Mouse (Mus musculus): Measurements from ENCODE around the gene Map2k3. TPM values are rescaled to one million over a fixed set of nuclear protein-coding genes. Genes with fewer than 3 reads are reported as not detected.

Map2k3 gene
- polyA plus RNA-seq, 1 experiment from 2014 or later: 31.5 TPM

DNA sequence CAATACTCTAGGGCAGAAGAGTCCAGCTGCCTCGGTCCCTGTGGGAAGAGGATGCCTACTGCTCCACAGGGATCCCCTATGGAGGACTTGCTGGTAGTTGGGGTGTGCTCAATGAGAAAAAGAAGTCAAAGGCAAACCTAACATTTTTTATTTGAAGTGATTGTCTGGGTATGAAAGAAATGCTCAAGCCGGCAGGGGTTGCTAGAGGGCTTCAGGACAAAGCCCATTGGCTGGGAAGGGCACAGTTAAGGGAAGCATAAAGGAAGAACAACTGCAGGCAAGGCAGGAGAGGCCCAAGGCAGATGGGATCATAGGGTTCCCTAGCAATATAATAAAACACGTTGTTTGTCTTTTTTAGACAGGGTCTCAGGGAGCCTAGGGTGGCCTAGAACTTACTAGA, 23.8 kb upstream of the Map2k3 start:
- Histone ChIP-seq H3K27ac (replicated peaks) (no peak overlapping the region), H3K4me2 (no peak overlapping the region), H3K4me1 (replicated peaks) (peaks cover 21% of the 10 kb centered on the region), H3K36me3 (peaks cover 21% of the 10 kb centered on the region), H3K4me3 (no peak overlapping the region), H3K27me3 (no peaks in the 10 kb centered on the region), H3K9me3 (no peaks in the 10 kb centered on the region), H3K9ac (no peak overlapping the region)
- 66% methylated on average over 3 of the region's 3 CpGs for WGBS
- no peak for ATAC-seq (ENCODE audit: low FRiP score, low read depth)

DNA sequence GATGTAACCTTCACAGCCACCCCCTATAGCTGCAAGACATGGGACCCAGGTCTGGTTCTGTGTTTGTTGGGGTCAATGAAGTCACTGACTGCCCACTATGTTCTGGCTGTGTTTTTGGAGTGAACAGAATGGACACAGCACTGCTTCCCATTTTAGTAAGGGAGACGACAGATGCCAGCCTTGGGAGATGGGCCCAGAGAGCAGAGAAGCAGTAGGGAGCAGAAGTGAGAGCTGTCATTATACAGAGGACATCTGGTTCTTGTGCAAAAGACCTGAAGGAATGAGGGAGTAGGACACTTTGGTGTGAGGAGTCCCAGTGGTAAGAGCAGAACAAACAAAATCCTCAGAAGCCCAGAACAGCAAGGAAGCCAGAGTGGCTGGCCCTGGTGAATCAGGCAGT, 22.2 kb upstream of the Map2k3 start:
- Histone ChIP-seq H3K9ac (no peak overlapping the region), H3K4me3 (no peak overlapping the region), H3K4me2 (no peak overlapping the region), H3K27ac (replicated peaks) (no peak overlapping the region), H3K36me3 (peaks cover 12% of the 10 kb centered on the region), H3K27me3 (no peaks in the 10 kb centered on the region), H3K9me3 (no peaks in the 10 kb centered on the region), H3K4me1 (replicated peaks) (peaks cover 28% of the 10 kb centered on the region)
- no peak for ATAC-seq (ENCODE audit: low FRiP score, low read depth)
- 75% methylated on average over 1 of the region's 1 CpGs for WGBS

DNA sequence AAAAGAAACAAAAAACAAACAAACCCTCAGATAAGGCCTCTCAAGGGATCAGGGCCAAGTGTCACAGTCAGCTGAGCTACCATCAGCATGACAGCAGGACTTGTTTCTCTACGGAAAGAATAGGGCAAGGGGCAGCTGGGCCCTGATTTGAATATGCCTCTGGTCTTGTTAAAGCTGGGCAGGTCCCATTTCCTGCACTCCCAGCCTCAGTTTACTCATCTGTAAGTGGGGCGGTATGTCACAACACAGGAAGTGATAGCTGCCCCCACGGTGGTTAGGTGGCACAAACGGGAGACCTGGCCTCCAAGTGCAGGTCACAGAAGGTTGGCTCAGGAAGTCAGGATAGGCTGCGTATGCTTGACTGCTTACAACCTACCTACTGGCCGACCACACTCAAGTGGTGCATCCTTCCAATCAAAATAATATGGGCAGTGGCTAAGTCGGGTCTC, 19.3 kb upstream of the Map2k3 start:
- Histone ChIP-seq H3K9ac (peak overlapping the region; percentile 92), H3K4me2 (peak overlapping the region; percentile 92), H3K4me1 (replicated peaks) (peaks cover 36% of the 10 kb centered on the region), H3K36me3 (no peaks in the 10 kb centered on the region), H3K9me3 (no peaks in the 10 kb centered on the region), H3K27ac (replicated peaks) (no peak overlapping the region), H3K4me3 (peak overlapping the region; percentile 91), H3K27me3 (no peaks in the 10 kb centered on the region)
- 32% methylated on average over 7 of the region's 7 CpGs for WGBS
- no peak for ATAC-seq (ENCODE audit: low FRiP score, low read depth)

DNA sequence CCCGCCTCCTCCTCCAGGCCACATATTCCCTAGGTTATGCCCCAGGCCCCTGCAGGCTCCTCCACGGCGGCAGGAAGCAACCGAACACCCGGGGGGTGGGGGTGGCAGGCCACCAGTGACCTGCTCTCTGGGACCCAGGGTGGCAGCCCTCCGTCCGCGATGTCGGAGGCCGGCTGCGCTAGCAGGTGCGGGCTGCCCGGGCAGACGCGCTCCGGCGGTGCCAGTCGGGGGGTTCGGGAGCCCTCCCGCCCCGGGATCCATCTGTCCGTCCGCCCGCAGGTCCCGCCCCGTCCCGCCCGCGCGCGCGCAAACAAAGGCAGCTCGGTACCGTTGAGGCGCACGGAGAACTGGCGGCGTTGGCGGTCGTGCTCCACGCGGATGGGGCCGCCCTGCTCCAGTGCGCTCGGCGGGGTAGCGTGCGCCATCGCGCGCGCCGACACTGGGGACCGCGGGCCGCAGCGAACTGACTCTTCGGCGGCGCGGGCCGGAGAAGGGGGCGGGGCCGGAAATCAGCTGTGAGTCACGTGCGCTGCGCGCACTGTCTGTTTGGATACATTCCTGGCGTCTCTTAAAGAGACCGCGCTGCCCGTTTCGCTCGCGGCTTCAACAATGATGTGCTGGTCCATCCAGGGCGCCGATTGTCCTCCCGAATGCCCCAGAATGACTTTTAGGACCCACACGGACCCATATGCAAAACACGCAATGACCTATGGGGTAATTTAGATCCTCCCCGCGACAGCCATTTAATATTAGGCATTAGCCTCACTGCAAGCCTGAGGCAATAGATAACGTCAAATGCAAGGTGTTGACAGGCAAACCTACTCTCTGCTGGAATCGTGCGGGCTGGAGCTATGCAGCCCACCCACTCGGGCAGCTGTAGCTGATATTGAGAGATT, 18.3 kb upstream of the Map2k3 start:
- H3K9me3 ChIP-seq: no peaks in the 10 kb centered on the region
- peaks cover 36% of the 10 kb centered on the region for H3K4me1 ChIP-seq (replicated peaks)
- H3K27me3 ChIP-seq: no peaks in the 10 kb centered on the region
- ATAC-seq (ENCODE audit: low FRiP score, low read depth): peak; percentile 97
- peak overlapping the region; percentile 92 for H3K4me2 ChIP-seq
- H3K27ac ChIP-seq (replicated peaks): peak overlapping the region; percentile 91
- H3K4me3 ChIP-seq: peak overlapping the region; percentile 91
- H3K36me3 ChIP-seq: no peaks in the 10 kb centered on the region
- peak overlapping the region; percentile 92 for H3K9ac ChIP-seq
- under 1% methylated on average over 86 of the region's 86 CpGs for WGBS

GRCm38 (mm10) chr11:60914491-60914890, 17.3 kb upstream of the Map2k3 start, which contains the start of gene Natd1:
Gene Natd1, minus strand, starts transcription at chr11:60914750.
- Histone ChIP-seq H3K4me2 (peak within 1 kb of the TSS; percentile 92), H3K4me1 (replicated peaks) (peaks cover 36% of the 10 kb centered on the region), H3K9me3 (no peaks in the 10 kb centered on the region), H3K9ac (peak within 1 kb of the TSS; percentile 92), H3K36me3 (no peaks in the 10 kb centered on the region), H3K27me3 (no peaks in the 10 kb centered on the region), H3K4me3 (peak within 1 kb of the TSS; percentile 91), H3K27ac (replicated peaks) (peak within 1 kb of the TSS; percentile 91)
- no peak for ATAC-seq (ENCODE audit: low FRiP score, low read depth)
- WGBS: 33% methylated on average over 7 of the region's 7 CpGs

- peaks cover 36% of the 10 kb centered on the region for H3K4me1 ChIP-seq (replicated peaks)
- H3K27me3 ChIP-seq: no peaks in the 10 kb centered on the region
- no peak for ATAC-seq (ENCODE audit: low FRiP score, low read depth)
- 81% methylated on average over 4 of the region's 4 CpGs for WGBS
- no peak overlapping the region for H3K4me2 ChIP-seq
- no peaks in the 10 kb centered on the region for H3K36me3 ChIP-seq
- H3K4me3 ChIP-seq: no peak overlapping the region
- H3K27ac ChIP-seq (replicated peaks): no peak overlapping the region
- no peaks in the 10 kb centered on the region for H3K9me3 ChIP-seq
- no peak overlapping the region for H3K9ac ChIP-seq
Measured at GRCm38 (mm10) chr11:60915201-60915600, 16.6 kb upstream of the Map2k3 start.

DNA sequence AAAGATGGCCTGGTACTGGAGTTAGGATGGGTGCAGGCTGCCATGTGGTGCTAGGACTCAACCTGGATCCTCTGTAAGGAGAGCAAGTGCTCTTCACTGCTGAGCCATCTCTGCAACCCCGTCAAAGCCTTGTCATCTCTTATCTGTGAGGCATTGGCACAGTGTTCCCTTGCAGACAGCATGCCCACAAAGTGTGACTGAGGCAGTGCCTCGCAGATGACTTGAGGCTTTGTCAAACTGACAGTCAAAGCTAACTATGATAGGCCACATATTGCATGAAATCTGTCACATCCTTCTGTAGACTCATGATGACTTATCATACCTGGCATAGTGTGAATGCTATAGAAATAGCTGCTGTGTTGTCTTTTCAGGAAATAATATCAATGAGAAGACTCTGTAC, 11.8 kb upstream of the Map2k3 start:
- no peak overlapping the region for H3K9ac ChIP-seq
- ATAC-seq (ENCODE audit: low FRiP score, low read depth): no peak
- WGBS: 85% methylated on average over 2 of the region's 2 CpGs
- no peak overlapping the region for H3K4me2 ChIP-seq
- H3K36me3 ChIP-seq: no peaks in the 10 kb centered on the region
- H3K27me3 ChIP-seq: no peaks in the 10 kb centered on the region
- H3K4me1 ChIP-seq (replicated peaks): peaks cover 4% of the 10 kb centered on the region; the same call in 1 of the 2 replicates
- no peak overlapping the region for H3K27ac ChIP-seq (replicated peaks)
- H3K9me3 ChIP-seq: no peaks in the 10 kb centered on the region
- H3K4me3 ChIP-seq: no peak overlapping the region

DNA sequence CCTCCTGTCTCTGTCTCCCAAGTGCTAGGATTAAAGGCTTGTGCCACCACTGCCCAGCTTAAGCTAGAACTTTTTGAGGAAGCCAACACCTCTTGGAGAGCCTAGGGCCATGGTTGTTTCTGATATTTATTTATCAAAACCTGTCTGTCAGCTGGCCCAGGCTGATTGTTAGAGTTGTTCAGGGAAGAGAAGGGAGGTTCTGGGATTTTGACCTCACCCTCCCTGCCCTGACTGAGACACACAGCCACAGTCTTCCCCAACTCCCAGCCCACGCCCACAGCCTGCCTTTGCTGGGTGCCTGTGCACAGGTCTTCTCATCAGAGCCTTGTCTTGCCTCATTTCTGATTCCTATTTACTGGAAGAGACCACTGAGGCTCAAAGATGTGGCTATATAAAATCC, 9.6 kb upstream of the Map2k3 start:
- H3K27ac ChIP-seq (replicated peaks): no peak overlapping the region
- H3K4me2 ChIP-seq: no peak overlapping the region
- no peaks in the 10 kb centered on the region for H3K27me3 ChIP-seq
- H3K4me1 ChIP-seq (replicated peaks): peaks cover 2% of the 10 kb centered on the region; the same call in 1 of the 2 replicates
- H3K9ac ChIP-seq: no peak overlapping the region
- ATAC-seq (ENCODE audit: low FRiP score, low read depth): no peak
- H3K9me3 ChIP-seq: no peaks in the 10 kb centered on the region
- H3K4me3 ChIP-seq: no peak overlapping the region
- no peaks in the 10 kb centered on the region for H3K36me3 ChIP-seq
- 86% methylated on average over 1 of the region's 1 CpGs for WGBS

DNA sequence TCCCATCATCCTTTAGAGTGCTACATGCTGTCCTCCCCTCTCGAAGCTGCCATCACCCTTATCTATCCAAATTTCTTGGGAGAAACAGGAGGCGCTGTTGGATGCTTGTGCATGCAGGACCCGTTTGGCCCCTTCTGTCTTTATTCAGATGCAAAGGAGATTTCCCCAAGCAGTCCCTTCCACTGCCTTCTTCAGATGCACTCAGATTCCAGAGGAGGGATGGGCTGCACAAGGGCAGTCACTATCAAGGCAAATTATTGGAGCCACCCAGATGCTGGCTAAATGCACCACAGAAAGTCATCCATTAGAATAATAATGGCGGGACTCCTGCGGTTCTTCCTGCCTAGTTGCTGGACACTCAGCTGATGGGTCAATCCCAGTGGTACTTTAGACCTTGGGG, 8.9 kb upstream of the Map2k3 start:
- 62% methylated on average over 5 of the region's 5 CpGs for WGBS
- no peak overlapping the region for H3K4me2 ChIP-seq
- no peaks in the 10 kb centered on the region for H3K36me3 ChIP-seq
- H3K9ac ChIP-seq: no peak overlapping the region
- no peaks in the 10 kb centered on the region for H3K27me3 ChIP-seq
- ATAC-seq (ENCODE audit: low FRiP score, low read depth): no peak
- H3K4me3 ChIP-seq: no peak overlapping the region
- H3K4me1 ChIP-seq (replicated peaks): peaks cover 8% of the 10 kb centered on the region
- no peaks in the 10 kb centered on the region for H3K9me3 ChIP-seq
- no peak overlapping the region for H3K27ac ChIP-seq (replicated peaks)

- peaks cover 8% of the 10 kb centered on the region for H3K4me1 ChIP-seq (replicated peaks)
- ATAC-seq (ENCODE audit: low FRiP score, low read depth): no peak
- no peak overlapping the region for H3K27ac ChIP-seq (replicated peaks)
- H3K27me3 ChIP-seq: no peaks in the 10 kb centered on the region
- no peak overlapping the region for H3K4me2 ChIP-seq
- H3K9ac ChIP-seq: no peak overlapping the region
- WGBS: 57% methylated on average over 6 of the region's 6 CpGs
- H3K9me3 ChIP-seq: no peaks in the 10 kb centered on the region
- no peak overlapping the region for H3K4me3 ChIP-seq
- no peaks in the 10 kb centered on the region for H3K36me3 ChIP-seq
Measured at GRCm38 (mm10) chr11:60924498-60924897, 7.3 kb upstream of the Map2k3 start.

DNA sequence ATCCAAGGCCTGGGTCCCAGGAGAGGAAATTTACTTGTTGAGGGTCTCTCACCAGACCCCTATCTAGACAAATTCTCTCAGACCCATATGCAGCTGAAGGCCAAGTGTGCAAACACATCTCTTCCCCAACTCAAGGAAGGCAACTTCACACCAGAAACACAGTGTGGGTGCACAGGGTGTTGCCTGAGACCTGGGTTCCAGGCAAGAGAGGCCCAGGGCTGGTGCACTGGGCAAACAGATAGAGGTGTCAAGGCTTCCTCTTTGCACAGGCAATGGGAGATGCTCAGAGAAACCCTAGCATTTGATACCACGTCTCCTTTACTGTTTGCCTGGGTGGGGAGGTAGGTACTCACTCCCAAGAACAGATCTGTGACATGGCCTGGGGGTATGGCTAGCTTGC, 6.9 kb upstream of the Map2k3 start:
- Histone ChIP-seq H3K4me2 (no peak overlapping the region), H3K27me3 (no peaks in the 10 kb centered on the region), H3K27ac (replicated peaks) (no peak overlapping the region), H3K9ac (no peak overlapping the region), H3K4me3 (no peak overlapping the region), H3K4me1 (replicated peaks) (peaks cover 8% of the 10 kb centered on the region), H3K9me3 (no peaks in the 10 kb centered on the region), H3K36me3 (no peaks in the 10 kb centered on the region)
- 97% methylated on average over 1 of the region's 1 CpGs for WGBS
- ATAC-seq (ENCODE audit: low FRiP score, low read depth): no peak

DNA sequence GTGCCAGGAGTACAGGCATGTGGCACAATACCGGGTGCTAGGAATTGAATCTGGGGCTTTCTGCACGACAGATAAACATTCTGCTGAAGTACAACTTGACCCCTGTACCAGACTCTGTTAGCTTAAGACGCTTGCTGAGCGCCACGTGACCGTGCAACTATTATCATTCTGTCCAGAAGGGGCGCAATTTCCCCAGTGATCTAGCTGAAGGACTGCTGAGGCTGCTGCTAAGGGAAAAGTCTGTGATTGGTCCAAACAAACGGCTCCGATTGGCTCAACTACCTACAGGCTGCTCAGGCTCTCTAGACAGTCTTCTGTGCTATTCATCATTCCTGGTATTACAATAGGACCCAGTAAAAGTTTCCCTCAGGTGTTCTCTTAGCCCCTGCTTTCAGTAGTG, 4.6 kb upstream of the Map2k3 start:
- peak; percentile 82 for ATAC-seq (ENCODE audit: low FRiP score, low read depth)
- Histone ChIP-seq H3K9ac (no peak overlapping the region), H3K27me3 (no peaks in the 10 kb centered on the region), H3K27ac (replicated peaks) (peak overlapping the region; percentile 40; the same call in 1 of the 2 replicates), H3K9me3 (no peaks in the 10 kb centered on the region), H3K4me1 (replicated peaks) (peaks cover 18% of the 10 kb centered on the region), H3K36me3 (no peaks in the 10 kb centered on the region), H3K4me3 (peak overlapping the region; percentile 28), H3K4me2 (peak overlapping the region; percentile 55)
- WGBS: under 1% methylated on average over 9 of the region's 9 CpGs
